Mouse (Mus musculus): ENCODE results near the gene Zfp933.

GRCm38 (mm10) chr4:147886158-147886557, 38.0 kb upstream of the Zfp933 start:
- TF ChIP-seq CTCF (IDR thresholded peaks at IDR 0.05): no peak
- no peak for TF ChIP-seq EP300 (IDR thresholded peaks at IDR 0.05)

All from lung, postnatal 0 days (tissue).